Comparison of ENCODE assay signal across 9 mouse cellular contexts in genomic region chr11:32551579-32552297, GRCm38 (mm10). TPM values are rescaled to one million over a fixed set of nuclear protein-coding genes. Genes with fewer than 3 reads are reported as not detected.
DNase-seq lines count a peak whose midpoint lies in the region; ATAC-seq lines count a peak whose summit lies in the region.
"Had no signal": no experiment of that assay in that cellular context is flagged by ENCODE, and none has a peak within 500 bp of the region (broad histone marks: within the 10 kb centered on the region; RNA-seq: fewer than 3 reads in every experiment).

No protein-coding gene starts in this region.

- DNase-seq in retina, postnatal 1 day = peak; percentile 53
- DNase-seq in retina, embryonic 14.5 days (ENCODE audit: low spot score) = no peak
- DNase-seq in limb, embryonic 10.5 days (ENCODE audit: low spot score) = no peak
- no peak for DNase-seq in right cerebral cortex, postnatal 36 days (ENCODE audit: low spot score in 2 of 2)

- H3K4me2 ChIP-seq in forebrain, embryonic 16.5 days (ENCODE audit: low read length) = no peak overlapping the region
- no peak overlapping the region for H3K4me2 ChIP-seq in neural tube, embryonic 14.5 days (ENCODE audit: low read depth, low read length)

- H3K9ac ChIP-seq in forebrain, embryonic 16.5 days (replicated peaks; ENCODE audit: low read depth, low read length) = no peak overlapping the region
- no peak overlapping the region for H3K9ac ChIP-seq in neural tube, embryonic 14.5 days (replicated peaks; ENCODE audit: low read depth, low read length)

- no peaks in the 10 kb centered on the region for H3K27me3 ChIP-seq in forebrain, embryonic 16.5 days (replicated peaks; ENCODE audit: control insufficient read depth, insufficient read depth, low read length)
- H3K27me3 ChIP-seq in limb, embryonic 10.5 days (ENCODE audit: low read depth, poor library complexity, severe bottlenecking) = no peaks in the 10 kb centered on the region
- no peaks in the 10 kb centered on the region for H3K27me3 ChIP-seq in neural tube, embryonic 14.5 days (ENCODE audit: control insufficient read depth, insufficient read depth, low read length)

- 33% methylated on average over 12 of the region's 12 CpGs for WGBS in forebrain, embryonic 16.5 days
- WGBS in limb, embryonic 10.5 days = 74% methylated on average over 12 of the region's 12 CpGs
- WGBS in neural tube, embryonic 14.5 days = 54% methylated on average over 12 of the region's 12 CpGs

- peaks cover 15% of the 10 kb centered on the region for H3K4me1 ChIP-seq in forebrain, embryonic 16.5 days (replicated peaks; ENCODE audit: control insufficient read depth, insufficient read depth, low read length)
- peaks cover 66% of the 10 kb centered on the region for H3K4me1 ChIP-seq in limb, embryonic 10.5 days
- peaks cover 9% of the 10 kb centered on the region; the same call in 1 of the 2 replicates for H3K4me1 ChIP-seq in neural tube, embryonic 14.5 days (ENCODE audit: control insufficient read depth, insufficient read depth, low read length)

- no peaks in the 10 kb centered on the region for H3K9me3 ChIP-seq in forebrain, embryonic 16.5 days (ENCODE audit: control insufficient read depth, low read length)
- no peaks in the 10 kb centered on the region for H3K9me3 ChIP-seq in limb, embryonic 10.5 days (replicated peaks)
- H3K9me3 ChIP-seq in neural tube, embryonic 14.5 days (ENCODE audit: control insufficient read depth, low read length) = no peaks in the 10 kb centered on the region

- H3K36me3 ChIP-seq in forebrain, embryonic 16.5 days (ENCODE audit: control insufficient read depth, insufficient read depth) = no peaks in the 10 kb centered on the region
- no peaks in the 10 kb centered on the region for H3K36me3 ChIP-seq in limb, embryonic 10.5 days
- H3K36me3 ChIP-seq in neural tube, embryonic 14.5 days (ENCODE audit: control insufficient read depth, insufficient read depth, low read length) = no peaks in the 10 kb centered on the region

- ATAC-seq in forebrain, embryonic 16.5 days = peak; percentile 76
- peak; percentile 64; the same call in 1 of the 2 replicates for ATAC-seq in neural tube, embryonic 14.5 days (ENCODE audit: low read depth)
- no peak for ATAC-seq in megakaryocyte-erythroid progenitor cell, adult 5-6 weeks (replicated peaks; ENCODE audit: low FRiP score, low TSS enrichment, poor library complexity, severe bottlenecking)
- ATAC-seq: inflammation-experienced regulatory T-cells, adult 6 months had no signal

- no peak overlapping the region for H3K4me3 ChIP-seq in forebrain, embryonic 16.5 days (replicated peaks; ENCODE audit: low read length)
- H3K4me3 ChIP-seq in limb, embryonic 10.5 days = no peak overlapping the region
- no peak overlapping the region for H3K4me3 ChIP-seq in neural tube, embryonic 14.5 days (ENCODE audit: low read depth, low read length)

- H3K27ac ChIP-seq in forebrain, embryonic 16.5 days (ENCODE audit: low read length) = no peak overlapping the region
- peak overlapping the region; percentile 42; the same call in 1 of the 2 replicates for H3K27ac ChIP-seq in limb, embryonic 10.5 days
- 0 out of 2 replicates have a peak overlapping the region, but pooled peaks have one; percentile 16 for H3K27ac ChIP-seq in neural tube, embryonic 14.5 days (ENCODE audit: low read depth, low read length)

RNA-seq across cellular contexts. Expression of gene Stk10, which starts 18.6 kb away (rescaled TPM):
- polyA plus RNA-seq in forebrain, embryonic 16.5 days (2015; fragmentation: Nextera tagmentation; extraction: Ambion mirVana) = 2.1 and 2.8 TPM in 2 replicates
- 2.2 and 2.8 TPM in 2 replicates for polyA plus RNA-seq in limb, embryonic 10.5 days (2016; fragmentation: Nextera tagmentation; extraction: Ambion mirVana)
- 1.4 and 2.0 TPM in 2 replicates for polyA plus RNA-seq in neural tube, embryonic 14.5 days (2014; fragmentation: Nextera tagmentation; extraction: Ambion mirVana)
- total RNA-seq in megakaryocyte-erythroid progenitor cell, adult 5-6 weeks (2014; fragmentation: Nextera tagmentation) = 11.3 and 16.1 TPM in 2 replicates
- total RNA-seq in megakaryocyte-erythroid progenitor cell, adult 5-6 weeks (2017) = 8.7 and 11.2 TPM in 2 replicates

RNA-seq across cellular contexts. Expression of gene Efcab9, which starts 19.9 kb away (rescaled TPM):
- not detected in 2 replicates for polyA plus RNA-seq in forebrain, embryonic 16.5 days (2015; fragmentation: Nextera tagmentation; extraction: Ambion mirVana)
- polyA plus RNA-seq in limb, embryonic 10.5 days (2016; fragmentation: Nextera tagmentation; extraction: Ambion mirVana) = 0.38 TPM in 1 of 2 replicates, not detected in the other
- polyA plus RNA-seq in neural tube, embryonic 14.5 days (2014; fragmentation: Nextera tagmentation; extraction: Ambion mirVana) = not detected in 2 replicates
- total RNA-seq in megakaryocyte-erythroid progenitor cell, adult 5-6 weeks (2014; fragmentation: Nextera tagmentation) = not detected in 2 replicates
- not detected in 2 replicates for total RNA-seq in megakaryocyte-erythroid progenitor cell, adult 5-6 weeks (2017)
- total RNA-seq: adrenal gland, postnatal 14 days had no signal
